Mouse (Mus musculus): ENCODE results near the gene Rem1. TPM values are rescaled to one million over a fixed set of nuclear protein-coding genes. Genes with fewer than 3 reads are reported as not detected.

The Rem1 gene
- total RNA-seq, 2 experiments from 2014 or later: 15.1 to 16.2 TPM

GRCm38 (mm10) chr2:152672166-152672565 lies 45.4 kb downstream of the Rem1 start:
- no peak for DNase-seq (ENCODE audit: low spot score in 2 of 2)

DNA sequence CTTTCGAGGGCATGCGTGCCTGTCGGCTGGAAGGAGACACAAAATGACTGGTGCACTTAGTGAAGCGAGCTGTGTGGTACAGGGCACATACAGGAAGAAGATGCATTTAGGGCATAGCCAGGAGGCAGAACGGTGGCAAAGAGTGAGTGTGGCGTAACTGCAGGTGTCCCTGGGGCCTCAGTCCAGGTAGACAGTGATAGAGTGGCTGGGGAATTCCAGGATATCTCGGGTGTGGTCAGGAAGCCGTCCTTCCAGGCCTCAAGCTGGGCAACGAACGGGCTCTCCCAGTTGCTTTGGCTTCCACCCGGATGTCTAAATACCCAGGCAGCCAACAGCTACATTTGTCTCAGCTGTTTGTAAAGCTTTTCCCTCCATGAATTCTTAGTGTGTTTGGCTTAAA lies 47.4 kb downstream of the Rem1 start:
- DNase-seq (ENCODE audit: low spot score in 2 of 2): no peak

- no peak for DNase-seq (ENCODE audit: low spot score in 2 of 2)
Observed at GRCm38 (mm10) chr2:152675252-152675791, 48.6 kb downstream of the Rem1 start.

DNA sequence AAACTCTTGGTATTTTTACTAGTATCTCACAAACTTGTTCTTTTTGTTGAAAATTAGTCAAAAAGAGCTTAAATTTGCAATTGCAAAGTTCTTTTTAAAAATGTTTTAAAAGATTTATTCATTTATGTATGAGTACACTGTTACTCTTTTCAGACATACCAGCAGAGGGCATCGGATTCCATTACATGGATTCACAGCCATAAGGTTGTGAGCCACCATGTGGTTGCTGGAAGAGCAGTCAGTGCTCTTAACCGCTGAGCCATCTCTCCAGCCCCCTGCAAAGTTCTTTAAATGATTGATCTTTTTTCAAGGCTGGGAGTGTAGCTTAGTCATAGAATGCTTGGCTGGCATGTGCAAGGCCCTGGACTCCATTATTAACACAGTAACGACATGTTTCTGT lies 51.6 kb downstream of the Rem1 start:
- no peak for DNase-seq (ENCODE audit: low spot score in 2 of 2)

- DNase-seq (ENCODE audit: low spot score in 2 of 2): no peak
Observed at GRCm38 (mm10) chr2:152678925-152679324, 52.2 kb downstream of the Rem1 start.

- no peak for DNase-seq (ENCODE audit: low spot score in 2 of 2)
Observed at GRCm38 (mm10) chr2:152679701-152680355, 53.1 kb downstream of the Rem1 start.

GRCm38 (mm10) chr2:152683086-152683485 lies 56.3 kb downstream of the Rem1 start:
- no peak for DNase-seq (ENCODE audit: low spot score in 2 of 2)

Other genes with a start within 250 kb of the Rem1 start
- gene Sox12, start 228.9 kb upstream of the Rem1 start, total RNA-seq (2021): 10 to 100 TPM; 17.6 TPM
- gene Zcchc3, start 211.9 kb upstream of the Rem1 start, total RNA-seq (2021): 10 to 100 TPM; 12.3 to 13.6 TPM
- gene 6820408C15Rik, start 211.4 kb upstream of the Rem1 start, total RNA-seq (2021): under 1 TPM; 0.15 to 0.18 TPM
- not detected for gene Defb23, start 162.3 kb upstream of the Rem1 start, total RNA-seq (2021)
- not detected for gene Defb20, start 149.9 kb upstream of the Rem1 start, total RNA-seq (2021)
- gene Defb22, start 136.8 kb upstream of the Rem1 start, total RNA-seq (2021): not detected
- not detected for gene Defb26, start 115.3 kb upstream of the Rem1 start, total RNA-seq (2021)
- not detected for gene Defb28, start 108.7 kb upstream of the Rem1 start, total RNA-seq (2021)
- not detected for gene Defb29, start 86.9 kb upstream of the Rem1 start, total RNA-seq (2021)
- gene Gm17416, start 57.6 kb upstream of the Rem1 start, total RNA-seq (2021): not detected
- gene Defb21, start 54.2 kb upstream of the Rem1 start, total RNA-seq (2021): not detected
- gene Defb19, start 46.6 kb upstream of the Rem1 start, total RNA-seq (2021): not detected
- not detected for gene Defb45, start 27.6 kb upstream of the Rem1 start, total RNA-seq (2021)
- not detected for gene Defb36, start 22.6 kb upstream of the Rem1 start, total RNA-seq (2021)
- gene Defb25, start 3.9 kb upstream of the Rem1 start, total RNA-seq (2021): 1 to 10 TPM; 2.2 to 5.5 TPM
- 10 to 100 TPM; 84.8 to 88.2 TPM for gene H13, start 42.5 kb downstream of the Rem1 start, total RNA-seq (2021)
- gene Mcts2, start 60.1 kb downstream of the Rem1 start, total RNA-seq (2021): 10 to 100 TPM; 16.4 to 20.2 TPM
- 10 to 100 TPM; 27.7 to 29.4 TPM for gene Id1, start 109.3 kb downstream of the Rem1 start, total RNA-seq (2021)
- gene Cox4i2, start 127.2 kb downstream of the Rem1 start, total RNA-seq (2021): 1 to 10 TPM; 4.9 to 5.6 TPM
- gene Bcl2l1, start 204.8 kb downstream of the Rem1 start, total RNA-seq (2021): 10 to 100 TPM; 24.5 to 29.2 TPM
- 10 to 100 TPM; 22.2 to 24.0 TPM for gene Tpx2, start 221.0 kb downstream of the Rem1 start, total RNA-seq (2021)